Mouse (Mus musculus) lung, postnatal 0 days (tissue): ENCODE measurements at regions not wholly inside any gene's neighbourhood (a gene's known extent, or its start where the extent isn't known, plus 50 kb on each side); places are given as distances from the start of the nearest gene placed in this dataset.

Experiments
- ATAC-seq: fragments of 200-750 bp; cut with Nextera tagmentation; 2 replicates; pipeline ENCODE4 v1.8.0; 2017; ENCODE audit warnings: moderate library complexity
- DNase-seq: peaks from one replicate; pipeline ENCODE4 v3.0.0-alpha.2; 2016; ENCODE audit warnings: low spot score
- H3K27ac ChIP-seq: fragments of 300-500 bp; sonication (generic); 2 replicates; pipeline ENCODE4 v1.5.1; 2014; ENCODE audit warnings: antibody characterized with exemption, mild to moderate bottlenecking, low read length, mixed read lengths
- H3K27me3 ChIP-seq: fragments of 300-500 bp; sonication (generic); replicated peaks from 2 replicates; pipeline ENCODE4 v1.6.1; 2014; ENCODE audit warnings: low read length, mixed read lengths; ENCODE audit not compliant: insufficient read depth
- H3K36me3 ChIP-seq: fragments of 300-500 bp; sonication (generic); 2 replicates; pipeline ENCODE4 v1.6.1; 2014; ENCODE audit warnings: low read length, mixed read lengths; ENCODE audit not compliant: insufficient read depth
- H3K4me1 ChIP-seq: fragments of 300-500 bp; sonication (generic); 2 replicates; pipeline ENCODE4 v1.6.1; 2014; ENCODE audit warnings: antibody characterized with exemption, low read depth, low read length, mixed read lengths; ENCODE audit not compliant: insufficient read depth
- H3K4me2 ChIP-seq: fragments of 300-500 bp; sonication (generic); replicated peaks from 2 replicates; pipeline ENCODE4 v1.6.1; 2014; ENCODE audit warnings: low read depth, mild to moderate bottlenecking, low read length, moderate library complexity, mixed read lengths
- H3K4me3 ChIP-seq: fragments of 300-500 bp; sonication (generic); 2 replicates; pipeline ENCODE4 v1.5.1; 2014; ENCODE audit warnings: low read depth, low read length
- H3K9ac ChIP-seq: fragments of 300-500 bp; sonication (generic); replicated peaks from 2 replicates; pipeline ENCODE4 v1.6.1; 2014; ENCODE audit warnings: low read depth, mild to moderate bottlenecking
- H3K9me3 ChIP-seq: fragments of 300-500 bp; sonication (generic); 2 replicates; pipeline ENCODE4 v1.6.1; 2016; ENCODE audit warnings: low read length, mixed read lengths
- CTCF ChIP-seq: IDR thresholded peaks from 2 replicates; pipeline ENCODE4 v1.5.1; 2016; ENCODE audit warnings: antibody characterized with exemption, mild to moderate bottlenecking
- EP300 ChIP-seq: IDR thresholded peaks from 2 replicates; pipeline ENCODE4 v1.6.1; 2016; ENCODE audit warnings: antibody characterized with exemption, mild to moderate bottlenecking, control low read depth
- WGBS: fragments of 180-500 bp; shearing (Covaris S2); extraction: QIAGEN DNeasy Blood & Tissue Kit; methylation state at CpG from one replicate; pipeline ENCODE4 v1.1.7; 2014; 5-methylcytosine and 5-hydroxymethylcytosine counted together

DNA sequence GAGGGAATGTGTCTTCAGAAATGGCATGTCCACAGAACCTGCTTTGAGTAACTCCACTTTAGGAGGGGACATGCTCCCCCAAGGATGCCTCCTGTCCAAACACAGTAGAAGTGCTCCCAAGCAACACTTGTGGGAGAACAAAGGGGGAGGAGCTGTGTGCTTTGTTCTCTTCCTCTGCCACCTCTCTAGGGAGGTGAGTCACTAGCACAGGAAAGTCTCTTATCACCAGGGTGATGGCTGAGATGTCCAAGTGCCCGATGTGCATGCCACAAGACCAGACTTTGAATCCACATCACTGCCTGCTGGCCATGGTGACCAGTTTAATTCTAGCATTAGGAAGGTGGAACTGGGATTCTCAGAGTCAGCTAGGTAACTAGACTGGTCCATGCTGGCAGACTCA is 214.1 kb downstream of the Uaca start:
- DNase-seq = no peak
- Histone ChIP-seq H3K27me3 (no peaks in the 10 kb centered on the region), H3K4me1 (no peaks in the 10 kb centered on the region), H3K4me2 (no peak overlapping the region), H3K27ac (no peak overlapping the region), H3K9me3 (no peaks in the 10 kb centered on the region), H3K4me3 (no peak overlapping the region), H3K36me3 (no peaks in the 10 kb centered on the region), H3K9ac (no peak overlapping the region)
- ATAC-seq = no peak
- TF ChIP-seq CTCF (no peak), EP300 (no peak)
- 43% methylated on average over 1 of the region's 1 CpGs for WGBS

DNA sequence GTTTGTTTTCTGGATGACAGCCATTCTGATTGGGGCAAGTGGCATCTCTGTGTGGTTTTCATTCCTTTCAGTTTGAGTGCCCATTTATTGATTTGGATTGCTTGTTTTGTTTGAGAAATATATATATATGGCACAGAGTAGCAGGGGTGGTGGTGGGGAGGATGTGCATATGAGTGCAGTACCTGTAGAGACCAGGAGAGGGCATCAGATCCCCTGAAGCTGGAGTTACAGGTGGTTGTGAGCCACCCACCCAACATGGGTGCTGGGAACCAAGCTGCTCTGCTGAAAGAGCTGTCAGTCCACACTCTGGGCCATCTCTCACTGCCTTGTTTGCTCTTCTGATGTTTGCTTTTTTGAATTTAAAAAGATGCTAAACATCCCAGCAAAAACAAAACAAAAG is 216.7 kb downstream of the Uaca start:
- Histone ChIP-seq H3K4me1 (no peaks in the 10 kb centered on the region), H3K9me3 (no peaks in the 10 kb centered on the region), H3K9ac (no peak overlapping the region), H3K36me3 (no peaks in the 10 kb centered on the region), H3K27ac (no peak overlapping the region), H3K4me2 (no peak overlapping the region), H3K4me3 (no peak overlapping the region), H3K27me3 (no peaks in the 10 kb centered on the region)
- TF ChIP-seq EP300 (no peak), CTCF (peak; percentile 37)
- DNase-seq (no peak), ATAC-seq (no peak)

DNA sequence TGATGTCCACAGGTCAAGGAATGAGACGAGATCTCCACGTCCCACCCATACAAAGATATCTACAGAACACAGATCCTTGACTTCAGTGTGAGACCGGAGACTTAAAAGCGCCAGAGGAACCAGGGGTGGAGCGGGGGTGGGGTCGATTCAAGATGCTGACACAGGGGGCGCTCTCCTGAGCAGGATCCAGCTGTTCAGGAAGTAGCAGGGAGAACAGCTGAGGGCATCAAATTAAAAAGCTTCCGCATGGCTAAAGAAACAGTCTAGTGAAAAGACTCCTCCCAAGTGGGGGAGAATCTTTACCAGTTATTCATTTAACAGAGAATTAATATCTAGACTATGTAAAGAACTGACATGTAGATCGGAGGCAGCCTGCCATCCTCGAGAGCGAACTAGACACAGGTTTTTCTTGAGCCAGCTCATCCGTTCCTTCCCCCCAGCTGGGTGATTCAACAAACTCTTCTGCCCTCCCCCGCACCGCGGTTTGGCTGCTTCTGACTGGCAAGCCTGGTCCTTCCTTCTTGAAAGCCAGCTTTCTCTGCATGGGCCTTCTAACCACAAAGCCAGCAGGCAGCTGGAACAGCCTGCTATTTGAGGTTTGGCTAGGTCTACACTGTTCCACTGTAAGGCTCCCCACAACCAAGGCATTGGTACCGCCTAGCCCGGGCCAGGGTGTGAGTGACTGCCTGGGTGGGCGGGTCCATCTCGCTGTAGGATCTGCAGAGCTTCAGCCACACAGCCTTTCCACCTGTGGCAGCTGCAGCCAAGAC is 218.6 kb downstream of the Uaca start:
- H3K27ac ChIP-seq = no peak overlapping the region
- H3K36me3 ChIP-seq = no peaks in the 10 kb centered on the region
- no peak for TF ChIP-seq EP300
- peak; percentile 24 for TF ChIP-seq CTCF
- 61% methylated on average over 19 of the region's 19 CpGs for WGBS
- no peak overlapping the region for H3K4me2 ChIP-seq
- ATAC-seq = peak; percentile 37; the same call in 1 of the 2 replicates
- peak; percentile 42 for DNase-seq
- no peaks in the 10 kb centered on the region for H3K9me3 ChIP-seq
- H3K27me3 ChIP-seq = no peaks in the 10 kb centered on the region
- no peak overlapping the region for H3K9ac ChIP-seq
- no peaks in the 10 kb centered on the region for H3K4me1 ChIP-seq
- no peak overlapping the region for H3K4me3 ChIP-seq

DNA sequence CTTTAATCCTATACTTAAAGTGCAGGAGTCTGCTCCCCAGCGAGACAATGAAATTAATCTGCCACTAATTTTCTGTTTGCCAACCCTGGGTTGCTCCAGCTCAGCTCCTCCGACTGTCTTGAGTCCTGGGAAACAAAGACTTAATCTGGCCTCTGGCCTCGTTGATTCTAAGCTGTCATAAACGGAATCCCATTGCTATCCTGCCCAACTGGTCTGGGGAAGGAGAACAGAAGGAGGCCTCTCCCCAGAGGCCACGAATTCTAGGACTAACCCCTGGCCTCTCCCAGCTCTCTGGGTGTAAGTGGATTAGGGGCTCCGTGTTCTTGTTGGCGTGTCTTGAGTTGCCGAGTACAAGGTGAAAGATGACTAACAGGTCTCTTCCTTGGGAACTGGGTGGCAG is 219.8 kb downstream of the Uaca start:
- no peak for DNase-seq
- Histone ChIP-seq H3K4me3 (no peak overlapping the region), H3K9me3 (no peaks in the 10 kb centered on the region), H3K9ac (no peak overlapping the region), H3K27ac (no peak overlapping the region), H3K4me2 (no peak overlapping the region), H3K27me3 (no peaks in the 10 kb centered on the region), H3K36me3 (no peaks in the 10 kb centered on the region), H3K4me1 (no peaks in the 10 kb centered on the region)
- TF ChIP-seq CTCF = no peak
- ATAC-seq = no peak
- 66% methylated on average over 8 of the region's 8 CpGs for WGBS

GRCm38 (mm10) chr9:61015374-61015890 is 221.1 kb downstream of the Uaca start:
- ATAC-seq (no peak), DNase-seq (no peak)
- Histone ChIP-seq H3K4me3 (no peak overlapping the region), H3K9me3 (no peaks in the 10 kb centered on the region), H3K9ac (no peak overlapping the region), H3K4me2 (no peak overlapping the region), H3K36me3 (no peaks in the 10 kb centered on the region), H3K27me3 (no peaks in the 10 kb centered on the region), H3K4me1 (no peaks in the 10 kb centered on the region), H3K27ac (no peak overlapping the region)
- TF ChIP-seq EP300 = no peak
- no peak for TF ChIP-seq CTCF
- WGBS = 55% methylated on average over 15 of the region's 15 CpGs

- DNase-seq (no peak), ATAC-seq (no peak)
- Histone ChIP-seq H3K36me3 (no peaks in the 10 kb centered on the region), H3K4me1 (no peaks in the 10 kb centered on the region), H3K9me3 (no peaks in the 10 kb centered on the region), H3K27ac (no peak overlapping the region), H3K27me3 (no peaks in the 10 kb centered on the region), H3K9ac (no peak overlapping the region), H3K4me2 (no peak overlapping the region), H3K4me3 (no peak overlapping the region)
- TF ChIP-seq EP300 (no peak), CTCF (no peak)
- 47% methylated on average over 10 of the region's 10 CpGs for WGBS
Measured at GRCm38 (mm10) chr9:61016673-61017072, 222.3 kb downstream of the Uaca start.

DNA sequence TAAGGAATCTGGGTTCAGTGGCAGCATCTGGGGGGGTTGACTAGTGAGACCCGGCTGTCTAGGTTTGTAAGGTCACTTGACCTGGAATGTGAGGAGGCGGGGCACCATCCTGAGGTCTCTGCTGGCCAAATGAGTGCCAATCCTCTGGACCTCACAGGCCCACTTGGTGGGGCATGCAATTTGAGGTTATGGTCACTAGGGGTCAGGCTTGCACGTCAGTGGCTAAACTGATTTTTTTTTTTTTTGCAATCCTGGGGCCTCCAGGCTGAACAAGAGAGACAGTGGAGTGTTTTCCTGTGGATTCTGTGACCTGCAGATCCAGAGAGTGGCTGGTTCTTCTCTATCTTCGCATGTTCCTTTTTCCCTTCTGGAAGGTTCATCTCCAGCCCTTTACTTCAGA is 225.6 kb downstream of the Uaca start:
- Histone ChIP-seq H3K4me2 (no peak overlapping the region), H3K36me3 (no peaks in the 10 kb centered on the region), H3K9me3 (no peaks in the 10 kb centered on the region), H3K9ac (no peak overlapping the region), H3K4me3 (no peak overlapping the region), H3K27ac (no peak overlapping the region), H3K4me1 (no peaks in the 10 kb centered on the region), H3K27me3 (no peaks in the 10 kb centered on the region)
- WGBS = 70% methylated on average over 4 of the region's 4 CpGs
- ATAC-seq (no peak), DNase-seq (no peak)
- TF ChIP-seq CTCF (peak; percentile 59), EP300 (no peak)
